Mouse (Mus musculus) myocyte (in vitro differentiated cells): ENCODE results near the gene Dock1.

Experiments used
- MAX ChIP-seq: IDR thresholded peaks from one replicate; pipeline ENCODE4 v1.6.1; 2011; ENCODE audit warnings: low read depth, mild to moderate bottlenecking, control low read depth
- POLR2A ChIP-seq: IDR thresholded peaks from one replicate; pipeline ENCODE4 v1.6.1; 2011; ENCODE audit warnings: low read depth, mild to moderate bottlenecking, control low read depth, moderate library complexity; ENCODE audit not compliant: insufficient read length
- REST ChIP-seq: IDR thresholded peaks from one replicate; pipeline ENCODE4 v1.6.1; 2011; ENCODE audit warnings: mild to moderate bottlenecking, control low read depth, moderate library complexity; ENCODE audit not compliant: insufficient read depth, insufficient read length
- TCF12 ChIP-seq: IDR thresholded peaks from one replicate; pipeline ENCODE4 v1.6.1; 2011; ENCODE audit warnings: mild to moderate bottlenecking, control low read depth; ENCODE audit not compliant: poor library complexity, insufficient read depth, severe bottlenecking
- USF1 ChIP-seq: IDR thresholded peaks from one replicate; pipeline ENCODE4 v1.6.1; 2011; ENCODE audit warnings: low read depth, mild to moderate bottlenecking, control low read depth, moderate library complexity

DNA sequence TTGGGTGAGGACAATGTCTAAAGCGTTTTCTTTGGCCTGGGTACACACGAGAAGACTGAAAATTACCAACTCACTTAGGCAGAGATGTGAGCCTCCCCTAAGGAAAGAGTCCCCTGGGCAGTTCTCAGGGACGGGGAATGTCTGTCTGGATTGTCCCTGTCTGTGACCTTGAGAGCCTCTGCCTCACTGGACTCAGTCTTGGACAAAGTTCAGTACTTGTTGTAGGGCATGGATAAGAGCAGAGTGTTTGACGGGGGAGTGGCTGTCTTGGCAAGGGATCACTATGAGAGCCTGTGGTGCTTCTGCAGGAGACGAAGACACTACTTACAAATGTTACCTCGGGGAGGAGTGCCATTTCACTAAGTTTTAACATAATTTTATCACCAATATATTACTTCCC is 210.0 kb downstream of the Dock1 start:
- TF ChIP-seq REST = no peak
- TF ChIP-seq POLR2A = no peak
- no peak for TF ChIP-seq TCF12
- TF ChIP-seq USF1 = no peak
- no peak for TF ChIP-seq MAX
